Mouse (Mus musculus) hindbrain, embryonic 11.5 days (tissue): ENCODE data around the gene S100a14. TPM values are rescaled to one million over a fixed set of nuclear protein-coding genes. Genes with fewer than 3 reads are reported as not detected.

ENCODE experiments used
- ATAC-seq: fragments of 200-750 bp; cut with Nextera tagmentation; 2 replicates; pipeline ENCODE4 v1.8.0; 2017; ENCODE audit warnings: mild to moderate bottlenecking, moderate TSS enrichment, moderate library complexity; ENCODE audit not compliant: low FRiP score
- DNase-seq: peaks from one replicate; pipeline ENCODE4 v3.0.0-alpha.2; 2015; ENCODE audit warnings: low spot score
- H3K27ac ChIP-seq: fragments of 300-500 bp; sonication (generic); 2 replicates; pipeline ENCODE4 v1.5.1; 2014; ENCODE audit warnings: mild to moderate bottlenecking, low read depth, low read length
- H3K27me3 ChIP-seq: fragments of 300-500 bp; sonication (generic); 2 replicates; pipeline ENCODE4 v1.6.1; 2014; ENCODE audit warnings: mild to moderate bottlenecking, low read length, moderate library complexity, mixed read lengths; ENCODE audit not compliant: control insufficient read depth, insufficient read depth
- H3K36me3 ChIP-seq: fragments of 300-500 bp; sonication (generic); 2 replicates; pipeline ENCODE4 v1.6.1; 2014; ENCODE audit warnings: mild to moderate bottlenecking, low read length, moderate library complexity, mixed read lengths; ENCODE audit not compliant: control insufficient read depth, insufficient read depth
- H3K4me1 ChIP-seq: fragments of 300-500 bp; sonication (generic); replicated peaks from 2 replicates; pipeline ENCODE4 v1.6.1; 2014; ENCODE audit warnings: low read length, mixed read lengths; ENCODE audit not compliant: control insufficient read depth, insufficient read depth
- H3K4me2 ChIP-seq: fragments of 300-500 bp; sonication (generic); replicated peaks from 2 replicates; pipeline ENCODE4 v1.6.1; 2014; ENCODE audit warnings: mild to moderate bottlenecking, low read depth, low read length
- H3K4me3 ChIP-seq: fragments of 300-500 bp; sonication (generic); 2 replicates; pipeline ENCODE4 v1.5.1; 2014; ENCODE audit warnings: low read depth, low read length
- H3K9ac ChIP-seq: fragments of 300-500 bp; sonication (generic); 2 replicates; pipeline ENCODE4 v1.6.1; 2014; ENCODE audit warnings: low read depth, low read length
- H3K9me3 ChIP-seq: fragments of 300-500 bp; sonication (generic); 2 replicates; pipeline ENCODE4 v1.6.1; 2016; ENCODE audit warnings: low read length; ENCODE audit not compliant: control insufficient read depth
- WGBS: fragments of 180-500 bp; shearing (Covaris S2); extraction: QIAGEN DNeasy Blood & Tissue Kit; methylation state at CpG from one replicate; pipeline ENCODE4 v1.1.7; 2014; 5-methylcytosine and 5-hydroxymethylcytosine counted together
- polyA plus RNA-seq: library from polyadenylated mRNA; unstranded; fragments of >200 nt; fragmentation: Nextera tagmentation; extraction: Ambion mirVana; gene quantifications from 2 replicates; pipeline ENCODE4 v1.2.1, GENCODE M21; 2014

S100a14 gene
- polyA plus RNA-seq, 1 experiment from 2014 or later = not detected

DNA sequence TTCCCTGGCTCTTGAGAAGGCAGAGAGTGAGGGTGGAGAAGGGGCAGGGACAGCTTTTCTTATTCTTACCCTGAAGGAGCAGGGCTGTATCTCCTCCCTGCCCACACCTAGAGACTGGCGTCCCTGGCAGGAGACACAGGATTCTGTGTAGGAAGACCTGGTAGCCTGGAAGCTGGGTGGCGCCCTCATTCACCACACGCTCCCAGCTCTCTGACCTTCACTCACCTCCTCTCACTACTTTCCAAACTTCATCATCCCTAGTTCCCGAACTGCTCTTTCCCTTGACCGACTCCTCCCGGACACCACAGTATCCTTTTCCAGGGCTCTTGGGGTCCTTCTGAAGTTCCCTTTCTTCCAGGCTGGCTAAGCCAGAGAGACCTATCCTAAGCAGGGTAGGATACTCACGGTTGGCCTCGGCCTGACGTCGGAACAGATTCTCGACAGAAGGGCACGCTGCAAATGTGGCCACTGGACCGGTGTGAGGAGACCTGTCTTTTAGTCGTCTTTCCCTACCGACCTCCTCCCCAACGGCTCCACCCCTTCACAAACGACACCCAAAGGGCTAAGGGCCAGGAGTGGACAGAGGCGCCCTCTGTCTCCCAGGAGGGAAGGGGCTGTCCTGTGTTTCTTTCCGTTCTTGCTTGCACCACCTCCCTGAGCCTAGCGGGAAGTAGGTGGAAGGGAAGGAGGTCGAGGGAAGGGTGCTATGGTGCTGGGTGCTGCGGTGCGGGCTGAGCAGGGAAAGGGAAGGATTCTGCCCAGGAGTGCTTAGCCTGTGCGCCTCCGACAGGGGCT is 12.7 kb upstream of the S100a14 start, which contains the start of the genes S100a1 and S100a13:
S100a1 (minus strand) TSS at position 597 of the 795 bp plus-strand sequence.
S100a13 (plus strand) TSS at position 640 of the 795 bp plus-strand sequence.
- Histone ChIP-seq H3K36me3 (no peaks in the 10 kb centered on the region), H3K4me2 (peak within 1 kb of the TSS; percentile 59), H3K27me3 (no peaks in the 10 kb centered on the region), H3K27ac (no peak within 1 kb of the TSS), H3K9ac (peak within 1 kb of the TSS; percentile 34; the same call in 1 of the 2 replicates), H3K4me1 (peaks cover 6% of the 10 kb centered on the region; the same call in 1 of the 2 replicates), H3K4me3 (peak within 1 kb of the TSS; percentile 25), H3K9me3 (no peaks in the 10 kb centered on the region)
- ATAC-seq (peak; percentile 21; the same call in 1 of the 2 replicates), DNase-seq (peak; percentile 56)
- WGBS = 6% methylated on average over 25 of the region's 25 CpGs

DNA sequence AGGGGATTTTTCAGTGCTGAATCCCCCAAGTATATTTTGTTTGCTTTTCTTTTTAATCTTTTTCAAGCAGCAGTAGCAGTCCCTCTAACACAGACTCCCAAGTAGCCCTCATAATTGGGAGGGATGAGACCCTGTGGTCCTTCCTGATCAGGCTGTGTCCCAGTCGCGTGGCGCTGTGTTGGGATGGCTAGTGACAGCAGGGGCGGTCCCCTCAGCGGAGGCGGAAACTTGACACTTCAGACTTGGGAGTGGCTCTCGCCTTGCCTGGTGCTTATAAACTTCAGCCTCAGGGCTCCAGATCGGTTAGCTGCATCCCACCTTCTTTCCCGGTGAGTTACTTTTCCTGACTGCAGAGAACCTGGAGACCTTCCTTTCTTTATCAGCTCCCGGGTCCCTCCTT is 12.0 kb upstream of the S100a14 start:
- Histone ChIP-seq H3K27ac (no peak overlapping the region), H3K9ac (0 out of 2 replicates have a peak overlapping the region, but pooled peaks have one; percentile 34), H3K4me2 (peak overlapping the region; percentile 59), H3K4me3 (peak overlapping the region; percentile 25), H3K9me3 (no peaks in the 10 kb centered on the region), H3K36me3 (no peaks in the 10 kb centered on the region), H3K27me3 (no peaks in the 10 kb centered on the region), H3K4me1 (peaks cover 6% of the 10 kb centered on the region; the same call in 1 of the 2 replicates)
- 1% methylated on average over 10 of the region's 10 CpGs for WGBS
- DNase-seq (peak; percentile 68), ATAC-seq (peak; percentile 38; the same call in 1 of the 2 replicates)

DNA sequence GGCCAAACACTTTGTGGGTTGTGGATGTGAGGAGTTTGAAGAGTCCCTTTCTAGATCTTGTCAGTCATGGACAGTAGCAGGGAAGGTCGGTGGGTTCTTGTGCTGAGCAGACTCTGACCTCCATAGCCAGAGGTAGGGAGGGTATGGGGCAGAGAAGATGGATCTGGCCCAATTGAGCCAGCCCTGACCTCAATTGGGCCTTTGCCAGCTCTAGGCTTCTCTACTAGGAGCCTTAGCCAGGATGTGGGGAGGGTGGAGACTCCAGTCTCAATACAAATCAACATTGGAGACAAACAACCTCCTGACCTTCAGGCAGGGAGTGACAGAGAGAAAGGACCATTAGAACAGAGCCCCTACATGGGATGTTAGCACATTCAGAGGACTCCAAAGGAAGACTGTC is 11.4 kb upstream of the S100a14 start:
- H3K4me3 ChIP-seq = peak overlapping the region; percentile 25; the same call in 1 of the 2 replicates
- no peak overlapping the region for H3K27ac ChIP-seq
- WGBS = 52% methylated on average over 1 of the region's 1 CpGs
- ATAC-seq = no peak
- H3K9me3 ChIP-seq = no peaks in the 10 kb centered on the region
- H3K27me3 ChIP-seq = no peaks in the 10 kb centered on the region
- H3K4me1 ChIP-seq = peaks cover 6% of the 10 kb centered on the region; the same call in 1 of the 2 replicates
- no peak overlapping the region for H3K9ac ChIP-seq
- H3K4me2 ChIP-seq = peak overlapping the region; percentile 59
- no peak for DNase-seq
- no peaks in the 10 kb centered on the region for H3K36me3 ChIP-seq

DNA sequence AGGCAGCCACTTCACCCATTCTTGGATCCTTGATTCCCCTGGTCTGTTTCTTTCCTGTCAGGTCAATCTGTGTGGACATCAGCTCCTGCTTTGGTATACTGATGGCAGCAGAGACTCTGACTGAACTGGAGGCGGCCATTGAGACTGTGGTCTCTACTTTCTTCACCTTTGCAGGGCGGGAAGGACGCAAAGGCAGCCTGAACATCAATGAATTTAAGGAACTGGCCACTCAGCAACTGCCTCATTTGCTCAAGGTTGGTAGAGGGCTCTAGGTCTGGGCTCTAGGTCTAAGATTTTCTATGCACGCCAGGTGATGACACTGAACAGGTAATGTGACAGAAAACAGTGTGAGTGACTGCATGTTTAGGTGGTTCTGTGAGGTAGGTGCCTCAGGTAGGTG is 10.9 kb upstream of the S100a14 start:
- H3K36me3 ChIP-seq = no peaks in the 10 kb centered on the region
- H3K27ac ChIP-seq = no peak overlapping the region
- no peak overlapping the region for H3K4me3 ChIP-seq
- 90% methylated on average over 4 of the region's 4 CpGs for WGBS
- no peaks in the 10 kb centered on the region for H3K9me3 ChIP-seq
- no peak for DNase-seq
- no peak overlapping the region for H3K4me2 ChIP-seq
- peaks cover 6% of the 10 kb centered on the region; the same call in 1 of the 2 replicates for H3K4me1 ChIP-seq
- no peaks in the 10 kb centered on the region for H3K27me3 ChIP-seq
- no peak overlapping the region for H3K9ac ChIP-seq
- ATAC-seq = no peak

DNA sequence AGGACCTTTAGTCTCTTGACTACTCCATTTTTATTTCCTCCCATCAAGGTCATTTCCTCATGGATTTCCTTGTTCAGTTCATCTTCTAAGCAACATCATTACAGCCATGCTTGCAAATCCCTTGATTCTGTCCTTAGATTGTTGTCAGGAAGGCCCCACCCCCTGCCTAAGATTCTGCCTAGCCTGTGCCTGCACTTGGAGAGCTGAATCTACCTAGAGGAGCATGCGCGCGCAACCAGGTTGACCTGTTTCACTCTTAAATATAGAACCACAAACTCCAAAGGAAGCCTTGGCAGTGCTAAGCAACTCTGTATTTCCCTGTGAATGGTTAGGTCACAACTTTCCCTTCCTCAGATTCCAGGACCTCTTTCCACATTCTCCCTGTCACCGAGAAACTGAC is 8.9 kb upstream of the S100a14 start:
- WGBS = 86% methylated on average over 4 of the region's 4 CpGs
- no peaks in the 10 kb centered on the region for H3K27me3 ChIP-seq
- no peaks in the 10 kb centered on the region for H3K36me3 ChIP-seq

DNA sequence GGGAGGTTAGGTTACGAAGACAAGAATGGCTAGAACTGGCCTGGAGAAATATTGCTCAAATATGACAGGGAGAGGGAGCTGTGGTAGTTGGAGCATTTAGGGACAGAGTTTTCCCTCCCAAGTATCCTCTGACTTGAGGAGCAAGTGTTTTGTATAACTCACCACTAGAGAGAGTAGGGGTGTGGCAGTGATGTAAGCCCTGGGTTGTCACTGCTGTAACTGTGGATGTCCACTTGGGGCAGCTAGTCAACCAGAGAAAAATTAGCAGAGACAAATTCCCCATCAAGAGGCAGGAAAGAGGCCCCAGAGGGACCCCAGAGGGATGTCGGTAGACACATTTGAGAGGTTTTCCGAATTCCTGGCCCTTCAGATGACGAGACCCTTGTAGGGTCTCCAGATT is 1.2 kb upstream of the S100a14 start:
- 65% methylated on average over 4 of the region's 4 CpGs for WGBS
- DNase-seq = peak; percentile 39

More for the DNA sequence above, 8.9 kb upstream of the S100a14 start:
- H3K4me3 ChIP-seq = no peak overlapping the region
- no peak overlapping the region for H3K9ac ChIP-seq
- ATAC-seq (no peak), DNase-seq (no peak)
- H3K4me2 ChIP-seq = no peak overlapping the region
- H3K4me1 ChIP-seq = peaks cover 6% of the 10 kb centered on the region; the same call in 1 of the 2 replicates
- H3K9me3 ChIP-seq = no peaks in the 10 kb centered on the region
- no peak overlapping the region for H3K27ac ChIP-seq

DNA sequence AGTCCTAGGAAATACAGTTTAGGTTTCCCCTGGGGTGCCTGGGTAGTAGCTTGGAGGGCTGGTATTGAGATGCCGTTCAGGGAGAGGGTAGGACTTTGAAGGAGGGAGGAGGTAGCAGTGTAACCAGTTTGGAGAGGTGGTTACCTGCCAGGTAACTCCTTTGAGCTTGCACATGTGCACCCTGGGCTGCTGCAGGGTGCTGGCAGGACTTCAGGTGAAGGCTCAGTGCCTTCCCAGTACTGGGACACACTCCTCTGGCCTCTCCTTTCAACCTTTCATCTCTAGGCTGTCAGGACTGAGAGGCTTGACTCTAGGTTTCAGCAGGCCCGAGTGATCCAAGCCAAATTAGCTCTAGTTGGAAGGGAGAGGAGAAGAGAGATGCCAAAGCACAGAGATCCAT is 580 bp upstream of the S100a14 start:
- DNase-seq (no peak), ATAC-seq (no peak)
- Histone ChIP-seq H3K9ac (no peak overlapping the region), H3K27ac (no peak overlapping the region), H3K36me3 (no peaks in the 10 kb centered on the region), H3K9me3 (no peaks in the 10 kb centered on the region), H3K4me1 (no peaks in the 10 kb centered on the region), H3K27me3 (no peaks in the 10 kb centered on the region), H3K4me3 (no peak overlapping the region), H3K4me2 (no peak overlapping the region)
- WGBS = 87% methylated on average over 2 of the region's 2 CpGs

More for the DNA sequence above, 1.2 kb upstream of the S100a14 start:
- Histone ChIP-seq H3K9me3 (no peaks in the 10 kb centered on the region), H3K9ac (no peak overlapping the region), H3K36me3 (no peaks in the 10 kb centered on the region), H3K27me3 (no peaks in the 10 kb centered on the region), H3K27ac (no peak overlapping the region), H3K4me2 (no peak overlapping the region), H3K4me3 (no peak overlapping the region), H3K4me1 (no peaks in the 10 kb centered on the region)
- no peak for ATAC-seq

DNA sequence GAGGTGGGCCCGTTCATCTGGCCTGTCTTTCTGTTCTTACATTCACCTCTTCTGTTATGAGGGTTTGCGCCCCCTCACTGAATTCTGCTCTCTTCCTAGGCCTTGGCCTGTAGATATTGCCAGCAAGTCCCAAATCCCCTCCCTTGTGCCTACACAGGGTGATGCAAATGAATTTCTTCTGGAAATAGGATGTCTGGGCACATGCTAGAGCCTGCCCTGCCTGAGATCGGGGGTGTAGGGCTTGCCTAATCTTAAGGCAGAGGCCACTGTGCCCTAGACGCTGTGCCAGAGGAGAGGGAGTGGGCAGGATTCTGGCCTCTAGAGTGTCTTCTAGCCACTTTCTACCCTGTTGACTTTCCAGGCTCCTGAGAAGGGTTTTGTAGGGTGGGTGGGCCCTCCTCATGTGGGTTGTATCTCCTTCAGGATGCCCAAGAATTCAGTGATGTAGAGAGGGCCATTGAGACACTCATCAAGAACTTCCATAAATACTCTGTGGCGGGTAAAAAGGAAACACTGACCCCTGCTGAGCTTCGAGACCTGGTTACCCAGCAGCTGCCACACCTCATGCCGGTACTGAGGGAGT is 726 bp downstream of the S100a14 start:
- H3K27ac ChIP-seq = no peak overlapping the region
- no peak for DNase-seq
- H3K9me3 ChIP-seq = no peaks in the 10 kb centered on the region
- no peak overlapping the region for H3K9ac ChIP-seq
- no peak for ATAC-seq
- 87% methylated on average over 7 of the region's 7 CpGs for WGBS
- H3K4me2 ChIP-seq = no peak overlapping the region
- H3K4me3 ChIP-seq = no peak overlapping the region
- H3K4me1 ChIP-seq = no peaks in the 10 kb centered on the region
- no peaks in the 10 kb centered on the region for H3K27me3 ChIP-seq
- no peaks in the 10 kb centered on the region for H3K36me3 ChIP-seq
